In the genomic region with DNA sequence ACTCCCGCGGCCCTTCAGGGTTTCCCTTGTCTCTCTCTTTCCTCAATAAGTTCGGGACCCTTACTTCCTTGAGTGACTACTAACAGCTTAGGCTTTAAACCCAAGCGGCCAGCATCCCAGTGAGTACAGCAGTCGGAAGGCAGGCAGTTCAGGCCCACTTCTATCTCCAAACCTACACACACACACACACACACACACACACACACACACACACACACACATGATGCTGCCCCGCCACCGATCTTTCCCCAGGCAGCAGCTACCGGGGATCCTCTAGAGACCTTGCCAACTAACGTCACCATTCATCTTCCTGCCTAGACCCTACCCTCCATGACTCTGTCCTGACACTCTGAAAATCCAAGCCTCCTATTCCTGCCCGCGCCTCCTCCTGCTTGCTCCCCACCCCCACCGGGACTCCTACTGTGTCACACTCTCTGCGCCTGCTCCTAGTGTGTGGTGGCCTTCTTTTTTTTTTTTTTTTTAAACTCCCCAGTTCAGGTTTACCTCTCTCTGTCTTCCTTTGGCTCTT, we compare ENCODE assay signal across 8 mouse cellular contexts. TPM values are rescaled to one million over a fixed set of nuclear protein-coding genes. Genes with fewer than 3 reads are reported as not detected.
A peak's percentile ranks its signal among the peaks of the same experiment; 100 is the strongest.
DNase-seq lines count a peak whose midpoint lies in the region; ATAC-seq and TF ChIP-seq lines count a peak whose summit lies in the region.

No protein-coding gene starts in this region.

- 3% methylated on average over 13 of the region's 13 CpGs for WGBS in heart, embryonic 13.5 days
- under 1% methylated on average over 13 of the region's 13 CpGs for WGBS in lung, embryonic 16.5 days

- H3K27me3 ChIP-seq in heart, embryonic 13.5 days (replicated peaks) = no peaks in the 10 kb centered on the region
- H3K27me3 ChIP-seq in lung, embryonic 16.5 days (ENCODE audit: control insufficient read depth, insufficient read depth, low read depth, low read length) = no peaks in the 10 kb centered on the region

- H3K4me1 ChIP-seq in cortical plate, adult 2 months (ENCODE audit: control insufficient read depth, insufficient read depth, low read length) = no peaks in the 10 kb centered on the region; the same call in 1 of the 2 replicates
- peaks cover 52% of the 10 kb centered on the region for H3K4me1 ChIP-seq in heart, embryonic 13.5 days
- H3K4me1 ChIP-seq in lung, embryonic 16.5 days (replicated peaks; ENCODE audit: control insufficient read depth, insufficient read depth, low read length) = peaks cover 36% of the 10 kb centered on the region

- DNase-seq in CD4-positive, CD25-positive, alpha-beta regulatory T cell, adult 2 months (ENCODE audit: low read depth, low spot score) = peak; percentile 63
- peak; percentile 69 for DNase-seq in NIH3T3 (ENCODE audit: low read depth)
- DNase-seq in kidney, postnatal 10 days = peak; percentile 89
- peak; percentile 54 for DNase-seq in right cerebral cortex, postnatal 25 days
- no peak for DNase-seq in retina, embryonic 14.5 days (ENCODE audit: low spot score)

- H3K4me2 ChIP-seq in heart, embryonic 13.5 days = peak overlapping the region; percentile 71
- peak overlapping the region; percentile 64 for H3K4me2 ChIP-seq in lung, embryonic 16.5 days (ENCODE audit: low read depth, low read length)

- peak overlapping the region; percentile 95 for H3K9ac ChIP-seq in heart, embryonic 13.5 days
- peak overlapping the region; percentile 92 for H3K9ac ChIP-seq in lung, embryonic 16.5 days (ENCODE audit: low read length)

- H3K36me3 ChIP-seq in heart, embryonic 13.5 days = peaks cover 17% of the 10 kb centered on the region
- H3K36me3 ChIP-seq in lung, embryonic 16.5 days (ENCODE audit: control insufficient read depth, insufficient read depth, low read length) = peaks cover 7% of the 10 kb centered on the region; the same call in 1 of the 2 replicates

- no peak for TF ChIP-seq POLR2A in cortical plate, adult 2 months (IDR thresholded peaks at IDR 0.05; ENCODE audit: extremely low read depth, insufficient read depth, low read length)

- no peak for TF ChIP-seq CTCF in cortical plate, adult 2 months (IDR thresholded peaks at IDR 0.05; ENCODE audit: extremely low read depth, insufficient read depth, low read length)

- no peaks in the 10 kb centered on the region for H3K9me3 ChIP-seq in heart, embryonic 13.5 days
- no peaks in the 10 kb centered on the region for H3K9me3 ChIP-seq in lung, embryonic 16.5 days (ENCODE audit: control insufficient read depth, low read length)

- peak overlapping the region; percentile 94 for H3K27ac ChIP-seq in cortical plate, adult 2 months (ENCODE audit: insufficient read depth, low read length)
- H3K27ac ChIP-seq in heart, embryonic 13.5 days (replicated peaks) = peak overlapping the region; percentile 99
- H3K27ac ChIP-seq in lung, embryonic 16.5 days (ENCODE audit: low read length) = peak overlapping the region; percentile 98

- no peak for ATAC-seq in heart, embryonic 13.5 days (ENCODE audit: extremely low read depth, insufficient number of reproducible peaks, low FRiP score, low TSS enrichment)
- ATAC-seq in lung, embryonic 16.5 days (ENCODE audit: low read depth) = no peak

- peak overlapping the region; percentile 70 for H3K4me3 ChIP-seq in cortical plate, adult 2 months (ENCODE audit: insufficient read depth, low read length)
- peak overlapping the region; percentile 85 for H3K4me3 ChIP-seq in heart, embryonic 13.5 days
- H3K4me3 ChIP-seq in lung, embryonic 16.5 days (ENCODE audit: low read length) = peak overlapping the region; percentile 79

RNA-seq across cellular contexts. Expression of a gene that starts 1.1 kb away (rescaled TPM):
- 15.7 and 19.3 TPM in 2 replicates for polyA plus RNA-seq in cortical plate, adult 2 months (2012; rRNA removed)
- polyA plus RNA-seq in heart, embryonic 13.5 days (2015; fragmentation: Nextera tagmentation; extraction: Ambion mirVana) = 32.3 and 37.1 TPM in 2 replicates
- 55.6 and 57.3 TPM in 2 replicates for polyA plus RNA-seq in lung, embryonic 16.5 days (2015; fragmentation: Nextera tagmentation; extraction: Ambion mirVana)

RNA-seq across cellular contexts. Expression of a gene that starts 11.3 kb away (rescaled TPM):
- 0.29 and 0.47 TPM in 2 replicates for polyA plus RNA-seq in cortical plate, adult 2 months (2012; rRNA removed)
- polyA plus RNA-seq in heart, embryonic 13.5 days (2015; fragmentation: Nextera tagmentation; extraction: Ambion mirVana) = 2.0 and 2.1 TPM in 2 replicates
- polyA plus RNA-seq in lung, embryonic 16.5 days (2015; fragmentation: Nextera tagmentation; extraction: Ambion mirVana) = 13.0 and 13.6 TPM in 2 replicates

RNA-seq across cellular contexts. Expression of a gene that starts 14.2 kb away (rescaled TPM):
- 3.3 and 3.8 TPM in 2 replicates for polyA plus RNA-seq in cortical plate, adult 2 months (2012; rRNA removed)
- polyA plus RNA-seq in heart, embryonic 13.5 days (2015; fragmentation: Nextera tagmentation; extraction: Ambion mirVana) = 21.1 and 23.2 TPM in 2 replicates
- 28.4 and 30.7 TPM in 2 replicates for polyA plus RNA-seq in lung, embryonic 16.5 days (2015; fragmentation: Nextera tagmentation; extraction: Ambion mirVana)

RNA-seq across cellular contexts. Expression of a gene that starts 35.3 kb away (rescaled TPM):
- polyA plus RNA-seq in cortical plate, adult 2 months (2012; rRNA removed) = 0.21 and 0.25 TPM in 2 replicates
- 0.20 and 0.36 TPM in 2 replicates for polyA plus RNA-seq in heart, embryonic 13.5 days (2015; fragmentation: Nextera tagmentation; extraction: Ambion mirVana)
- 0.72 and 1.1 TPM in 2 replicates for polyA plus RNA-seq in lung, embryonic 16.5 days (2015; fragmentation: Nextera tagmentation; extraction: Ambion mirVana)

RNA-seq across cellular contexts. Expression of a gene that starts 40.0 kb away (rescaled TPM):
- polyA plus RNA-seq in cortical plate, adult 2 months (2012; rRNA removed) = 15.8 and 16.6 TPM in 2 replicates
- 84.7 and 89.0 TPM in 2 replicates for polyA plus RNA-seq in heart, embryonic 13.5 days (2015; fragmentation: Nextera tagmentation; extraction: Ambion mirVana)
- polyA plus RNA-seq in lung, embryonic 16.5 days (2015; fragmentation: Nextera tagmentation; extraction: Ambion mirVana) = 58.3 and 75.9 TPM in 2 replicates
